Mouse (Mus musculus) MEL-GATA-1-ER (cell line): ENCODE data around the gene Tfap2c.

Source experiments
- DNase-seq: peaks from one replicate; pipeline ENCODE4 v3.0.0-alpha.2; 2012; ENCODE audit warnings: low read depth; ENCODE audit errors: extremely low read depth

Tfap2c gene

GRCm38 (mm10) chr2:172549371-172550155 lies at the start of gene Tfap2c:
TSS of gene Tfap2c (plus strand) at chr2:172549593.
- DNase-seq, result no peak

GRCm38 (mm10) chr2:172500752-172501316 lies 48.6 kb upstream of the Tfap2c start:
- DNase-seq, result no peak

- DNase-seq, result no peak
Observed at GRCm38 (mm10) chr2:172501341-172501740, 48.1 kb upstream of the Tfap2c start.

- DNase-seq, result no peak
Observed at GRCm38 (mm10) chr2:172502168-172502567, 47.2 kb upstream of the Tfap2c start.

- no peak for DNase-seq
Observed at GRCm38 (mm10) chr2:172506121-172506520, 43.3 kb upstream of the Tfap2c start.

- DNase-seq, result no peak
Observed at GRCm38 (mm10) chr2:172510056-172510712, 39.2 kb upstream of the Tfap2c start.

GRCm38 (mm10) chr2:172510899-172511298 lies 38.5 kb upstream of the Tfap2c start:
- no peak for DNase-seq

- DNase-seq, result no peak
Observed at GRCm38 (mm10) chr2:172516407-172516992, 32.9 kb upstream of the Tfap2c start.

GRCm38 (mm10) chr2:172520616-172521371 lies 28.6 kb upstream of the Tfap2c start:
- no peak for DNase-seq

- DNase-seq, result no peak
Observed at GRCm38 (mm10) chr2:172522528-172522927, 26.9 kb upstream of the Tfap2c start.

GRCm38 (mm10) chr2:172527175-172527574 lies 22.2 kb upstream of the Tfap2c start:
- no peak for DNase-seq

- DNase-seq, result no peak
Observed at GRCm38 (mm10) chr2:172543987-172544386, 5.4 kb upstream of the Tfap2c start.

GRCm38 (mm10) chr2:172544601-172545127 lies 4.7 kb upstream of the Tfap2c start:
- DNase-seq, result no peak

- DNase-seq, result no peak
Observed at GRCm38 (mm10) chr2:172545592-172546235, 3.7 kb upstream of the Tfap2c start.

GRCm38 (mm10) chr2:172546551-172546950 lies 2.8 kb upstream of the Tfap2c start:
- no peak for DNase-seq

GRCm38 (mm10) chr2:172547116-172547515 lies 2.3 kb upstream of the Tfap2c start:
- no peak for DNase-seq

GRCm38 (mm10) chr2:172547807-172548586 lies 1.4 kb upstream of the Tfap2c start:
- no peak for DNase-seq

- no peak for DNase-seq
Observed at GRCm38 (mm10) chr2:172548672-172549255, 629 bp upstream of the Tfap2c start.

GRCm38 (mm10) chr2:172550364-172551080 lies 1.1 kb downstream of the Tfap2c start:
- DNase-seq, result no peak
